Mouse (Mus musculus): Measurements from ENCODE around the gene Sox15. TPM values are rescaled to one million over a fixed set of nuclear protein-coding genes. Genes with fewer than 3 reads are reported as not detected.

Sox15 gene
- total and polyA plus RNA-seq, 3 experiments, result 0.17 to 0.54 TPM; not detected in 1

- TF ChIP-seq CHD1 (IDR thresholded peaks at IDR 0.05; ENCODE audit: low read depth, low read length) (peak; percentile 3; the same call in 1 of the 2 replicates), POLR2A (IDR thresholded peaks at IDR 0.05; ENCODE audit: low read depth, low read length) (no peak)
- Histone ChIP-seq H3K27me3 (replicated peaks) (no peaks in the 10 kb centered on the region), H3K4me1 (ENCODE audit: control insufficient read depth in 1 of 2, insufficient read depth in 2 of 2) (peaks cover 25 to 69% of the 10 kb centered on the region in 2 experiments), H3K4me3 (replicated peaks in 1 of 3; ENCODE audit: low read depth in 2 of 3, low read length in 2 of 3, poor library complexity in 1 of 3) (no peak overlapping the region), H3K9me3 (replicated peaks; ENCODE audit: low read length) (no peaks in the 10 kb centered on the region), H3K36me3 (replicated peaks in 1 of 2; ENCODE audit: control insufficient read depth in 1 of 2, insufficient read depth in 1 of 2, low read length in 1 of 2) (peaks cover 49 to 64% of the 10 kb centered on the region in 2 experiments), H3K27ac (ENCODE audit: insufficient read depth, low read depth) (peak overlapping the region; percentile 55; the same call in 1 of the 2 replicates), H3K79me2 (replicated peaks; ENCODE audit: control insufficient read depth, extremely low read depth, insufficient read depth, poor library complexity, severe bottlenecking) (peaks cover 50% of the 10 kb centered on the region), H3K4me2 (ENCODE audit: insufficient read depth, low read depth, poor library complexity, severe bottlenecking) (0 out of 2 replicates have a peak overlapping the region, but pooled peaks have one; percentile 18), H3K9ac (ENCODE audit: insufficient read depth, low read depth) (no peak overlapping the region)
- in situ Hi-C loops (cut with MboI; ENCODE audit: low pct_ligation_motif_present, low pct_unique_long_range_greater_than_20kb, low sequenced_read_pairs) (no loop called here), dilution Hi-C loops (cut with MboI; ENCODE audit: extremely low pct_ligation_motif_present, extremely low pct_unique_long_range_greater_than_20kb, low sequenced_read_pairs) (no loop called here)
- DNase-seq (ENCODE audit: extremely low read depth), result no peak
Measured at GRCm38 (mm10) chr11:69666665-69667005, 11.5 kb downstream of the Sox15 start.

DNA sequence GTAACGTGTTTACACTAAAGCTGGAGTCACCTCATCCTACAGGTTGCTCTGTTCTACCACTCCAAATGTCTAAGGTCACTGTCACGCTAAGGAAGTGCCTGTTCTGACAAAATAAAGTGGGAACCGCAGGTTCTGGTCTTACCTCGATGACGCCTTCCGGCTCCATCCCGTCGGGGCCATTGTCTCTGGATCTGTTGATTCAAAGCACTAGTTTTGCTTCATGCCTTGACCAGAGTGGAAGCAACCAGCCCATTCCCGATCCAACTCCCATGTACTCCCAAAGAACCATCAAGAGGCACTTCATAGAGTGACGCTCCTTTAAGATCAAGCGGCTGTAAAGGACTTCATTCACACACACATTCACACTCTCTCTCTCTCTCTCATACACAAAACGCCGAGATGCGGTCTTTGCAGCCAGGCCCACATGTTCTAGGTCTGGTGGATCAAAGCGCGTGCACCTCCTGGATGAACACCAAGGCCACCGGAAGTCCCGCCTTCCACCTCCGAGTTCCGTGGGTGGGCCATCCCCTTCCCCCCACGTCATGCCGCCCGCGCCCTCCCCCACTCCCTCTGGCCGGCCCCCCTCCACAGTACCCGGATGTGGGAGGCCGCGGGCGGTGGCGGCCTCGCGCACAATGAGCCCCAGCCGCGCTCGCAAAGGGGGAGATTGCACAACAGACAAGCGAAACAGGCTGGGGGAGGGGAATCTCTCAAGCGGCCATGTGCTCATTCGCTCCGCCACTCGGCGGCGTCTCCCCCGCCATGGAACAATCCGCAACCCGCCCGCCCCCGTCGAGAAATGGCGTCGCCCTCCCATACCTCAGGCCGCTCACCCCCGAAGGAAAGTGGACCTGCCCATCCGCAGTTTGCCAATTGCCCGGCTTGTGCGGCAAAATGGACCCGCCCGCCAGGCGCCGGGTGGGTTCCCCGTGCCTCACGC, 15.9 kb downstream of the Sox15 start:
- in situ Hi-C loops (cut with MboI; ENCODE audit: low pct_ligation_motif_present, low pct_unique_long_range_greater_than_20kb, low sequenced_read_pairs) (no loop called here), dilution Hi-C loops (cut with MboI; ENCODE audit: extremely low pct_ligation_motif_present, extremely low pct_unique_long_range_greater_than_20kb, low sequenced_read_pairs) (no loop called here)
- H3K9me3 ChIP-seq (replicated peaks; ENCODE audit: low read length), result no peaks in the 10 kb centered on the region
- H3K79me2 ChIP-seq (replicated peaks; ENCODE audit: control insufficient read depth, extremely low read depth, insufficient read depth, poor library complexity, severe bottlenecking), result peaks cover 57% of the 10 kb centered on the region
- H3K27me3 ChIP-seq (replicated peaks), result no peaks in the 10 kb centered on the region
- peak overlapping the region; percentile 99 for H3K9ac ChIP-seq (ENCODE audit: insufficient read depth, low read depth)
- H3K27ac ChIP-seq (ENCODE audit: insufficient read depth, low read depth), result peak overlapping the region; percentile 88
- peak overlapping the region; percentile 88 for H3K4me2 ChIP-seq (ENCODE audit: insufficient read depth, low read depth, poor library complexity, severe bottlenecking)
- DNase-seq (ENCODE audit: extremely low read depth), result peak; percentile 96
- H3K36me3 ChIP-seq (replicated peaks in 1 of 2; ENCODE audit: control insufficient read depth in 1 of 2, insufficient read depth in 1 of 2, low read length in 1 of 2), result peaks cover 67 to 80% of the 10 kb centered on the region in 2 experiments
- peaks cover 14 to 59% of the 10 kb centered on the region in 2 experiments; a peak in 3 of 4 replicates for H3K4me1 ChIP-seq (ENCODE audit: control insufficient read depth in 1 of 2, insufficient read depth in 2 of 2)
- peak overlapping the region; percentile 74 to 94 (median 75) for H3K4me3 ChIP-seq (replicated peaks in 1 of 3; ENCODE audit: low read depth in 2 of 3, low read length in 2 of 3, poor library complexity in 1 of 3)
- TF ChIP-seq MEF2A (IDR thresholded peaks at IDR 0.05; ENCODE audit: borderline replicate concordance, low read depth, low read length), result peak; percentile 77
- peak; percentile 62 for TF ChIP-seq NRF1 (IDR thresholded peaks at IDR 0.05; ENCODE audit: low read depth, low read length)
- no peak for TF ChIP-seq USF2 (conservative IDR thresholded peaks at IDR 0.05; ENCODE audit: low read depth, low read length)
- peak; percentile 96 for TF ChIP-seq MAX (IDR thresholded peaks at IDR 0.05; ENCODE audit: low read length)
- no peak for TF ChIP-seq GABPA (IDR thresholded peaks at IDR 0.05; ENCODE audit: insufficient replicate concordance, low read depth, low read length)
- TF ChIP-seq EP300 (IDR thresholded peaks at IDR 0.05; ENCODE audit: low read length), result no peak
- no peak for TF ChIP-seq JUN (IDR thresholded peaks at IDR 0.05; ENCODE audit: insufficient read depth, low read depth, low read length)
- peak; percentile 79 for TF ChIP-seq UBTF (IDR thresholded peaks at IDR 0.05; ENCODE audit: low read depth, low read length)
- TF ChIP-seq IRF4 (IDR thresholded peaks at IDR 0.05; ENCODE audit: low read depth, low read length), result peak; percentile 92
- no peak for TF ChIP-seq ZC3H11A (IDR thresholded peaks at IDR 0.05; ENCODE audit: low read depth, low read length)
- peak; percentile 98 for TF ChIP-seq SIN3A (IDR thresholded peaks at IDR 0.05; ENCODE audit: low read length)
- TF ChIP-seq TCF12 (IDR thresholded peaks at IDR 0.05; ENCODE audit: low read depth, low read length), result peak; percentile 89
- TF ChIP-seq PAX5 (IDR thresholded peaks at IDR 0.05; ENCODE audit: low read length), result no peak
- TF ChIP-seq SMC3 (IDR thresholded peaks at IDR 0.05; ENCODE audit: low read depth, low read length), result no peak
- no peak for TF ChIP-seq TBP (conservative IDR thresholded peaks at IDR 0.05; ENCODE audit: low read depth, low read length)
- TF ChIP-seq RCOR1 (conservative IDR thresholded peaks at IDR 0.05; ENCODE audit: low read depth, low read length), result peak; percentile 60; the same call in 1 of the 2 replicates
- peak; percentile 96 for TF ChIP-seq CHD2 (IDR thresholded peaks at IDR 0.05; ENCODE audit: low read length)
- TF ChIP-seq ZKSCAN1 (IDR thresholded peaks at IDR 0.05; ENCODE audit: borderline replicate concordance, low read depth, low read length), result no peak
- TF ChIP-seq JUND (conservative IDR thresholded peaks at IDR 0.05; ENCODE audit: low read depth, low read length), result no peak
- no peak for TF ChIP-seq E2F4 (IDR thresholded peaks at IDR 0.05; ENCODE audit: insufficient replicate concordance, low read depth, low read length)
- peak; percentile 92 for TF ChIP-seq ELF1 (IDR thresholded peaks at IDR 0.05; ENCODE audit: low read depth, low read length)
- peak; percentile 75 for TF ChIP-seq POLR2A (IDR thresholded peaks at IDR 0.05; ENCODE audit: low read depth, low read length)
- peak; percentile 78 for TF ChIP-seq ZMIZ1 (IDR thresholded peaks at IDR 0.05; ENCODE audit: low read depth, low read length)
- TF ChIP-seq POLR2AphosphoS2 (IDR thresholded peaks at IDR 0.05; ENCODE audit: low read depth, low read length), result no peak; the same call in 1 of the 2 replicates
- peak; percentile 86 for TF ChIP-seq HCFC1 (IDR thresholded peaks at IDR 0.05; ENCODE audit: low read depth, low read length)
- TF ChIP-seq ETS1 (conservative IDR thresholded peaks at IDR 0.05; ENCODE audit: low read depth, low read length), result peak; percentile 56
- TF ChIP-seq CHD1 (IDR thresholded peaks at IDR 0.05; ENCODE audit: low read depth, low read length), result no peak; the same call in 1 of the 2 replicates
- peak; percentile 68; the same call in 1 of the 2 replicates for TF ChIP-seq KAT2A (IDR thresholded peaks at IDR 0.05; ENCODE audit: insufficient replicate concordance, low read length)
- TF ChIP-seq CTCF (conservative IDR thresholded peaks at IDR 0.05 in 1 of 2, IDR thresholded peaks at IDR 0.05 in 1 of 2; ENCODE audit: low read depth in 2 of 2, low read length in 2 of 2), result no peak
- no peak for TF ChIP-seq MAFK (IDR thresholded peaks at IDR 0.05; ENCODE audit: insufficient replicate concordance, low read length)
